Mouse (Mus musculus) cerebellum, adult 2 months (tissue): ENCODE results near the gene Ttf2. TPM values are rescaled to one million over a fixed set of nuclear protein-coding genes. Genes with fewer than 3 reads are reported as not detected.
A peak's percentile ranks its signal among the peaks of the same experiment; 100 is the strongest.

Source experiments
- DNase-seq, 2 experiments: peaks; one replicate each; pipeline ENCODE4 v3.0.0; 2021
- H3K27ac ChIP-seq: fragments of 200-500 bp; 2 replicates; pipeline ENCODE4 v1.5.1; 2012; ENCODE audit warnings: low read length, control low read depth, inconsistent platforms; ENCODE audit not compliant: insufficient read depth
- H3K27me3 ChIP-seq: fragments of 200-500 bp; 2 replicates; pipeline ENCODE4 v1.6.1; 2012; ENCODE audit warnings: inconsistent platforms, mild to moderate bottlenecking, low read length, moderate library complexity; ENCODE audit not compliant: control insufficient read depth, insufficient read depth
- H3K4me1 ChIP-seq: fragments of 200-500 bp; 2 replicates; pipeline ENCODE4 v1.6.1; 2011; ENCODE audit warnings: low read length; ENCODE audit not compliant: control insufficient read depth, insufficient read depth
- H3K4me3 ChIP-seq: fragments of 200-500 bp; replicated peaks from 2 replicates; pipeline ENCODE3; 2011; ENCODE audit warnings: mild to moderate bottlenecking, low read depth, low read length, control low read depth; ENCODE audit not compliant: insufficient read depth
- CTCF ChIP-seq: fragments of 200-500 bp; IDR thresholded peaks from 2 replicates; pipeline ENCODE4 v1.5.1; 2011; ENCODE audit warnings: low read depth, mild to moderate bottlenecking, control low read depth, low read length, moderate library complexity, borderline replicate concordance; ENCODE audit not compliant: insufficient read depth
- POLR2A ChIP-seq: fragments of 200-500 bp; IDR thresholded peaks from 2 replicates; pipeline ENCODE4 v1.6.1; 2011; ENCODE audit warnings: low read length, control low read depth, borderline replicate concordance; ENCODE audit not compliant: insufficient read depth
- WGBS: fragments of 180-500 bp; shearing (Covaris S2); methylation state at CpG from one replicate; pipeline ENCODE4 v1.1.7; 2018; 5-methylcytosine and 5-hydroxymethylcytosine counted together
- polyA plus RNA-seq: library from polyadenylated mRNA; depleted of rRNA; stranded (reverse); fragments of >200 nt; gene quantifications from 2 replicates; pipeline ENCODE4 v1.2.3, GENCODE M21; 2012

Ttf2 gene
- polyA plus RNA-seq, 1 experiment, result 2.2 TPM

GRCm38 (mm10) chr3:101010589-101011202 lies 41.2 kb upstream of the Ttf2 start:
- Histone ChIP-seq H3K4me3 (no peak overlapping the region), H3K27me3 (no peaks in the 10 kb centered on the region), H3K4me1 (no peaks in the 10 kb centered on the region), H3K27ac (no peak overlapping the region)
- WGBS, result 95% methylated on average over 4 of the region's 4 CpGs
- no peak for DNase-seq
- no peak for TF ChIP-seq CTCF
- TF ChIP-seq POLR2A, result no peak

DNA sequence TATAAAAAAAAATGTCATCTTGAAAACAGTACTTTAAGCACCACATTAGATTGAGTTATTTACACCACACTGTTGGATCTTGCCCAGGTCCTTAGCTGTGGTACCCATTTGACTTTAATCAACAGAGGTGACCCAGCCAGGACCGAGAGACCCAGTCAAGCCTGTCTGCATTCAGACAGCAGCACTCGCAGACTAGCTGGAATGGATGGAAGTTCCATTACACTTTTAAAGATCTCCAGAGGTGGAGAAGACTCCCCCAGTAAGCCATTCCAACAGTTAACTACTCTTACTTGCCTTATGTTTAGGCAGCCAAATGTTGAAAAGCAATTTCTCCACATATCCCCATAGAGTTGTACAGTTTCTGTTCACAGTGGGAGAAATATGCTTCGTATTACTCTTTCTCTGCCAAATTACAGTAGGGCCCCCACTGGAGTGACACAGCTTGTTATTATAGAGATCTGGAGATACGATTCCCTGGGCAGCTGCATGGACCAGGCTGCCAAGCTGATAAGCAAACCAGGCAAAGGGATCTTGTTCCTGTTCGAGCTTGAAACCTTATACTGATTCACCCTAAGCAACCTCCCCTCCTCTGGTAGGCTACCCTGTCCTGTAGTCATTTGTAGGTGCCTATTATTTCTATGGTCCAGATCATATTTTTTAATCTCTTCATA lies 37.8 kb upstream of the Ttf2 start:
- DNase-seq, result no peak
- Histone ChIP-seq H3K27ac (no peak overlapping the region), H3K4me3 (no peak overlapping the region), H3K4me1 (no peaks in the 10 kb centered on the region), H3K27me3 (no peaks in the 10 kb centered on the region)
- 54% methylated on average over 5 of the region's 5 CpGs for WGBS
- TF ChIP-seq CTCF, result no peak
- no peak for TF ChIP-seq POLR2A

GRCm38 (mm10) chr3:101005392-101005791 lies 35.9 kb upstream of the Ttf2 start:
- H3K4me3 ChIP-seq, result no peak overlapping the region
- H3K27me3 ChIP-seq, result no peaks in the 10 kb centered on the region
- no peaks in the 10 kb centered on the region for H3K4me1 ChIP-seq
- no peak for TF ChIP-seq CTCF
- no peak for TF ChIP-seq POLR2A
- WGBS, result 70% methylated on average over 6 of the region's 6 CpGs
- DNase-seq, result no peak
- no peak overlapping the region for H3K27ac ChIP-seq

DNA sequence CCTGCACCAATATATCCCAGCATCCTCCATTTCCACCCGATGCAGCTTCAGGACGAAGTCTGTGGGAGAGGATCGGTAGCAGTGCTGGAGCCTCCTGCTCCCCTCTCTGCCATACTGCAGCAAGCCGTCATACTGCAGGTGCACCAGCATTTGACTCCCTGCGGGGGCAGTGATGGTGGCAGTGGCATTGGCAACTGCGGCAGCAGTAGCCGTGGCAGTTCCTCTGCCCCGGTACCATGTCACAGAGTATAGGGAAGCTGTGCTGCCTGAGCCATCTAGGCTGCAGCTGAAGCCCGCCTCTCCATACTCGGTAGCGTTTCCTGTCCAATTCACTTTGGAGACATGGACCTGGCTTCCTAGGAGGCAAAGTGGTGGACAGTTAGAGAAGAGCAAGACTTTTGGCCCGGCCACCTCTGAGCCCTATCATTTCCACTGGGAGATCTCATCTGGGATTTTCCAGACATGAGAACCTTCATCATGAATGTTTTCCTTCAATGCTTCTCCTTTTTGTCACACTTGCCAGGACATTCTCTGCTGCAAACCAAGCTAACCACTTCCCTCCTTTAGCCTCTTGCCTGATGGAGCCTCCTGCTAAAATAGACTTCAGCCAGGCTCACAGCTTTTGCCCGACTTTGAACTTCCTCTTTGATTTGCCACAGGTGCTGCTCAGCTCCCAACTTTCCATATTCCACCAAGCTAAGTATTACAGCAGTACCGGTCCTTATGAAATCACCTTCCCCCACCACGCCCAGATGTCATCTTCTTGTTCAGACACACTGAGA lies 34.3 kb upstream of the Ttf2 start:
- DNase-seq, result no peak
- Histone ChIP-seq H3K4me3 (no peak overlapping the region), H3K27me3 (no peaks in the 10 kb centered on the region), H3K27ac (no peak overlapping the region), H3K4me1 (no peaks in the 10 kb centered on the region)
- WGBS, result 90% methylated on average over 15 of the region's 15 CpGs
- TF ChIP-seq POLR2A (no peak), CTCF (no peak)

DNA sequence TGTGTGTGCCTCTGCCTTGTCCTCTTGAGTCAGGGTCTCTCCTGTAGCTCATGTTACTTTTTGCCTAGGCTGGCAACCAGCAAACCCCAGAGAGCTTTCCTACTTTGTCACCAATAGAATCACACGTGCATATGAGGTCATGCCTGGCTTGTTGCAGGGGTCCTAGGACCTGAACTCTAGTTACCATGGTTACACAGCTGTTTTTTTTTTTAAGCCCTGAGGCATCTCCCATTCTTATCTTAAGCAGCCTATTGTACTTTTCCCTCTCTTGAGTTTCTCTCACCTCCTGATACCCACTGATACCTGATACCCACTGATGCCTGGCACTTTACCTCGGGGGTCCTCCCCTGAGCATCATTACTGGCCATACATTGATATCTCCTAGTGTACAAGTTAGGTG lies 30.3 kb upstream of the Ttf2 start:
- no peak overlapping the region for H3K4me3 ChIP-seq
- no peaks in the 10 kb centered on the region for H3K4me1 ChIP-seq
- no peak overlapping the region for H3K27ac ChIP-seq
- 41% methylated on average over 2 of the region's 2 CpGs for WGBS
- DNase-seq, result no peak
- no peaks in the 10 kb centered on the region for H3K27me3 ChIP-seq
- TF ChIP-seq POLR2A (no peak), CTCF (no peak)

DNA sequence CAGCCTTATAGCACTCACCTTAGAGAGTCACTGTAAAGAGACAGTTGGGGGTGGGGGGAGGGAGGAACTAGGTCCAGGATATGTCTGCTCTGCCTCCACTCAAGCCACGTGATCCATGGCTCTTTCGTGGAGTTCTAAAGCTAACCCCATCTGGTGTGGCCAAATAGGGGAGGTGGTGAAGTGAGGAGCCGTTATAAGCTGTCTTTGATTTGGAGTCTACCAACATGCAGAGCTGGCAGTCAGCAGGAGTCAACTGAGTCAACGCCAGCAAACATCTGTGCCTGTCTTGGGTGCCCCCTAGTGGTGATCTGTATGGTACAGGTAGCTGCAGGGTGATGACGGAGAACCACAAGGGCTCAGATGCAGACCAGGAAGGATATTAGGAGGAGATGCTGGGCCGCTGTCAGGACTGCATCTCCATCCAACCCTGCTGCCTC lies 29.5 kb upstream of the Ttf2 start:
- peak; percentile 31 to 44 for DNase-seq
- H3K27me3 ChIP-seq, result no peaks in the 10 kb centered on the region
- TF ChIP-seq POLR2A, result no peak
- TF ChIP-seq CTCF, result peak; percentile 64; the same call in 1 of the 2 replicates
- 30% methylated on average over 6 of the region's 6 CpGs for WGBS
- no peak overlapping the region for H3K4me3 ChIP-seq
- no peak overlapping the region for H3K27ac ChIP-seq
- H3K4me1 ChIP-seq, result no peaks in the 10 kb centered on the region

DNA sequence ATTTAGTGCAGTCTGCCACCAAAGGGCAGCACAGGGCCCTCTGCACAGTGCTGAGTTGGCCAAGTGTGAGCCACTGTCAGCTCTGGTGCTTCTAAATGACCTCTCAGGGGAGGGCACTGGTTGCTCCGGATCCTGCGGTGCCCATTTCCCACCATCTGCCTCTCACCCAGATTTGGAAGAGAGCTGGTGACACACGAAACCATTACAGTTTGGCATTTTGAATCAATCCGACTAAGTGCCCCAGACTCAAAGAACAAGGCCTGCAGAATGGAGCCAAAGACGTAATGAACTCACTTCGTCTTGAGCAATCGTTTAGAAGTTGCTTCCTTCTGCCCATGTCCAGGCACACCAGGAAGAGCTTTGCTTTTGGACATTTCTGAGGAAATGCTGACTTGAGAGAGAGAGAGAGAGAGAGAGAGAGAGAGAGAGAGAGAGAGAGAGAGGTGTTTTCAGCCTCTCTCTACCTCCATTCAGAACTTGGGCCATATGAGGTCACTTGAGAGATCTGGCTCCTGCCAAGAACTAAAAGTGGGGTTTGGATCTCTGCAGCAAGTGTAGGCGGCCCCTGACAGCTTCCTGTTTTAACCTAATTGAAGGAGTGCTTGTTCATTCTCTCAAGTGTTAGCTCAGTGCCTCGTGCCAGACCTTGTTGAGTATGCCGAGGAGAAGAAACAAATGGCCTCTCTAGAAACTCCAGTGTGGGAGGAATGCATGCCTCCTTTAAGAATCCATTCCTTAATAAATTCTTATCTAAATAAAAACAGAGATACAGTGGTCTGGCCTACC lies 28.5 kb upstream of the Ttf2 start:
- WGBS, result 41% methylated on average over 10 of the region's 10 CpGs
- H3K27ac ChIP-seq, result no peak overlapping the region
- no peak for DNase-seq

More for the DNA sequence above, 28.5 kb upstream of the Ttf2 start:
- Histone ChIP-seq H3K27me3 (no peaks in the 10 kb centered on the region), H3K4me3 (no peak overlapping the region), H3K4me1 (no peaks in the 10 kb centered on the region)
- TF ChIP-seq POLR2A, result no peak
- TF ChIP-seq CTCF, result no peak
